Mouse (Mus musculus): ENCODE results near the gene Gpr39. TPM values are rescaled to one million over a fixed set of nuclear protein-coding genes. Genes with fewer than 3 reads are reported as not detected.

Gpr39 gene
- polyA plus RNA-seq, 1 experiment = 0.11 TPM

DNA sequence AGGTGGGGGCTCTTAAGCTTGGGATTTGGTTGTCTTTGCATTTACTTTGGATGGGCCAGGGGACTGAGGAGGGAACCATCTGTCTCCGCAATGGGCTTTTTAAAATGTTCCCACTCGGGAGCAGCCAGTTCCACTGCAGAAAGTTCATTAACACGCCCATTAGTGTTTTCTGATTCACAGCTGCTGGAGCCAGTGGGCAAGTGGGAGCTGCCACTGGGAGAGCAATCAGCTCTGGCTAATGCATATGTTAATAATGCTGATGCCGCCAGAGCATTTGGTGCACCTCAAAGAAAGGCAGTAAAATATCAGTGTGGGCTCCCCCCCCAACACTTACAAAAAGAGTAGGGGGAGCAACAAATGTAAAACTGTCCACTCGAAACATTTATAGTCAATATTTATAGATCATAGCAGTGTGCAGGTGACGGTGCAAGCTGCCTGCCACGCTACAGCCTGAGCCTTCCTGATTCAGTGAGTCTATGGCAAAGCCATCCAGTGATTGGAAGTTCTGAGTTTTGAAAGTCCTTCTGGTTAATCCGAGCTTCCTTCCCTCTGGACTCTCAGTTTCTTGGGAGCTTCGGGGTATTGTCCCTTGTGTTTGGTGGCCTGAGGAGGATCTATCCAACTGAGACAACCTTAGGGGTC lies 136.5 kb downstream of the Gpr39 start:
- no peaks in the 10 kb centered on the region; the same call in 1 of the 2 replicates for H3K27me3 ChIP-seq (ENCODE audit: control insufficient read depth, insufficient read depth, low read length)
- WGBS = 73% methylated on average over 9 of the region's 9 CpGs
- H3K4me3 ChIP-seq (replicated peaks; ENCODE audit: insufficient read depth, low read depth, low read length) = no peak overlapping the region
- no peak overlapping the region for H3K27ac ChIP-seq (ENCODE audit: insufficient read depth, low read length)
- no peak for DNase-seq
- TF ChIP-seq CTCF (IDR thresholded peaks at IDR 0.05; ENCODE audit: borderline replicate concordance, insufficient read depth, low read depth, low read length) (no peak), POLR2A (IDR thresholded peaks at IDR 0.05; ENCODE audit: borderline replicate concordance, insufficient read depth, low read length) (no peak)
- H3K4me1 ChIP-seq (ENCODE audit: control insufficient read depth, insufficient read depth, low read length) = no peaks in the 10 kb centered on the region

DNA sequence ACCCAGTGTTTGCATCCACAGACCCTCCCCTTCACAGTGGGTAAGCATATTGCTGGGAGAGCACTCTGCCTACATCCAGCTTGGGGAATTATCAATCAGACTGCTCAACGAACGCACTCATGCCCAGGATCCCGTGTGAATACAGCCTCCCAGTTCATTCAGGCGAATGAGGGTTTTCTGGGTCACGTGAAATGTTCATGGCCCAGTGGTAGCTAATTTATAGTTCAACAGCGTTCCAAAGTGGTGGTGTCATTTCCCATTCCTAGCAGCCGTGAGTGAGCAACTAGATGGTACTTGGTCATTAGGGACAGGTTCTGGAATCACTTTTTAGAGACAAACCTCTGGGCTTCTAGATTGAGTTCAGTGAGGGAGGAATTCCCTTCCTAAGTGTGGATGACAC lies 144.3 kb downstream of the Gpr39 start:
- WGBS = 65% methylated on average over 7 of the region's 7 CpGs
- TF ChIP-seq POLR2A (IDR thresholded peaks at IDR 0.05; ENCODE audit: borderline replicate concordance, insufficient read depth, low read length) (no peak), CTCF (IDR thresholded peaks at IDR 0.05; ENCODE audit: borderline replicate concordance, insufficient read depth, low read depth, low read length) (no peak)

DNA sequence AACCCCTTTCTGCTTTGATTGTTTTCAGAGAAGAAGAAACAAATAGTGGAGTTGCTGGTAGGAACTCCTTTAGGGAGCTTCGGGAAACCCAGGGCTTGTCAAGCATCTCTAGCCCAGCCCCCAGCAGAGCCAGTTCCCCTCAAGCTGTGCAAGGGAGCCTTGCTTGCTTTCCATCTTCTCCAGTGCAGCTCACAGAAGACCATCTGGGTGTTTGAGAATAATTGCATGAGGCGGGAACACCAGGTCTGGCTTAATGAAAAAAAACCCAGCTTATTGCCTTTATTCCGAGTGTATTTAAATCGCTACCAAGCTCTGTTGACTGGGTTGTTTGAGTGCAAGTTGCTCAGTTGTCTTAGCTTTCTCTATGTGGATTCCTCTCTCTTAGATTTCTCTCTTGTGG lies 146.8 kb downstream of the Gpr39 start:
- 88% methylated on average over 4 of the region's 4 CpGs for WGBS
- DNase-seq = no peak
- Histone ChIP-seq H3K27ac (ENCODE audit: insufficient read depth, low read length) (no peak overlapping the region), H3K27me3 (ENCODE audit: control insufficient read depth, insufficient read depth, low read length) (no peaks in the 10 kb centered on the region), H3K4me1 (ENCODE audit: control insufficient read depth, insufficient read depth, low read length) (no peaks in the 10 kb centered on the region), H3K4me3 (replicated peaks; ENCODE audit: insufficient read depth, low read depth, low read length) (no peak overlapping the region)
- TF ChIP-seq POLR2A (IDR thresholded peaks at IDR 0.05; ENCODE audit: borderline replicate concordance, insufficient read depth, low read length) (no peak), CTCF (IDR thresholded peaks at IDR 0.05; ENCODE audit: borderline replicate concordance, insufficient read depth, low read depth, low read length) (no peak)

More for the DNA sequence above, 144.3 kb downstream of the Gpr39 start:
- Histone ChIP-seq H3K27me3 (ENCODE audit: control insufficient read depth, insufficient read depth, low read length) (no peaks in the 10 kb centered on the region), H3K4me3 (replicated peaks; ENCODE audit: insufficient read depth, low read depth, low read length) (no peak overlapping the region), H3K4me1 (ENCODE audit: control insufficient read depth, insufficient read depth, low read length) (no peaks in the 10 kb centered on the region), H3K27ac (ENCODE audit: insufficient read depth, low read length) (no peak overlapping the region)
- no peak for DNase-seq

DNA sequence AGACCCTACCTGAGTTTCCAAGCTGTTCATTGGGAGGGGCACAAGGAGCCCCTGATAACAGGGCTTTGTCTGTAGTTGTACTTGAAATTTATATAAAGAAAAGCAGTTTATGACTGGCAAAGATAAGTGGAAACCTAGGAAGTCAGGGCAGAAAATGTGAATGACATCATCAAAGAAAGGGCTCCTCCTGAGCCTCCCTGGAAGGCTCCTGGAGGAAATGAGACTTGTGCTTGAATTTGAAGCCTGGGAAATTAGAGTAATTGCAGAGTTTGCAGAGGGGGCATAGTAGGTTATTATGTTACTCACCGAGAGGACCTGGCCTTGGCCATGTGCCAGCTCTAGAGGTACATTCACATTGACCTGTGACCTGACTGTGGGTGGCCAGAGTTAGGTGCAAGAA lies 160.7 kb downstream of the Gpr39 start:
- no peak overlapping the region for H3K4me3 ChIP-seq (replicated peaks; ENCODE audit: insufficient read depth, low read depth, low read length)
- no peak for DNase-seq
- no peak for TF ChIP-seq CTCF (IDR thresholded peaks at IDR 0.05; ENCODE audit: borderline replicate concordance, insufficient read depth, low read depth, low read length)
- TF ChIP-seq POLR2A (IDR thresholded peaks at IDR 0.05; ENCODE audit: borderline replicate concordance, insufficient read depth, low read length) = no peak
- H3K27ac ChIP-seq (ENCODE audit: insufficient read depth, low read length) = no peak overlapping the region
- H3K27me3 ChIP-seq (ENCODE audit: control insufficient read depth, insufficient read depth, low read length) = no peaks in the 10 kb centered on the region; the same call in 1 of the 2 replicates
- no peaks in the 10 kb centered on the region; the same call in 1 of the 2 replicates for H3K4me1 ChIP-seq (ENCODE audit: control insufficient read depth, insufficient read depth, low read length)
- WGBS = 58% methylated on average over 1 of the region's 1 CpGs

DNA sequence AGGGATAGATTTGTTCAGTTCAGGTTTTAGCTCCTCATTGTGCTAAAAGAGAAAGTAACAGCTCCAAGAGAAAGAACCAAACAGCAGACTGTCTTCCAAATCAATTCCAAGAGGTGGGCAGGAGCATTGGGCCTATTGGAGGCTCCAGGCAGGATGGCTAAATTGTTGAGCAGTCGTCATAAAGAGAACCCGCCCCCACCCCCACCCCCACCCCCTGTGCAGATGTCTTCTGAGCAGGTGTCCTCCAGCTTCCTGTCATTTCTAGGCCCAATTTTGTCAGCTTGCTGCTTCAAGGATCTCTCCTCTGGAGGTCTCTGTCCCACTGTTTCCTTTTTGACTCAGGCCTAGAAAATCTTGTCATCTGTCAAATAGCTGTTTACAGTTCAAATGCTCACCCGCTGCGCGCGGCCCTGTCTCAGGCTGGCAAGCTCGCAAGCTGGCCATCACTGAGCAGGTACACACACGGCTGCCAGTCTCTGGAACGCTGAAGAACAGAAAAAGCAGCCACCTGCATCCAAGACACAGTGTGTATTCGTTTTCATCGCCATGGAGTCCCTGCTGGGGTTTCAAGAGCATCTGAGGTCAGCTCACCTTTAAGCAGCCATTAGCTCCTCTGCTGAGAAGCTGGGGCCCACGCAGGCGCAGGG lies 163.1 kb downstream of the Gpr39 start:
- Histone ChIP-seq H3K4me1 (ENCODE audit: control insufficient read depth, insufficient read depth, low read length) (no peaks in the 10 kb centered on the region; the same call in 1 of the 2 replicates), H3K27ac (ENCODE audit: insufficient read depth, low read length) (no peak overlapping the region), H3K27me3 (ENCODE audit: control insufficient read depth, insufficient read depth, low read length) (no peaks in the 10 kb centered on the region; the same call in 1 of the 2 replicates), H3K4me3 (replicated peaks; ENCODE audit: insufficient read depth, low read depth, low read length) (no peak overlapping the region)
- DNase-seq = peak; percentile 66 to 78
- 9% methylated on average over 13 of the region's 13 CpGs for WGBS
- TF ChIP-seq POLR2A (IDR thresholded peaks at IDR 0.05; ENCODE audit: borderline replicate concordance, insufficient read depth, low read length) = no peak
- TF ChIP-seq CTCF (IDR thresholded peaks at IDR 0.05; ENCODE audit: borderline replicate concordance, insufficient read depth, low read depth, low read length) = no peak

DNA sequence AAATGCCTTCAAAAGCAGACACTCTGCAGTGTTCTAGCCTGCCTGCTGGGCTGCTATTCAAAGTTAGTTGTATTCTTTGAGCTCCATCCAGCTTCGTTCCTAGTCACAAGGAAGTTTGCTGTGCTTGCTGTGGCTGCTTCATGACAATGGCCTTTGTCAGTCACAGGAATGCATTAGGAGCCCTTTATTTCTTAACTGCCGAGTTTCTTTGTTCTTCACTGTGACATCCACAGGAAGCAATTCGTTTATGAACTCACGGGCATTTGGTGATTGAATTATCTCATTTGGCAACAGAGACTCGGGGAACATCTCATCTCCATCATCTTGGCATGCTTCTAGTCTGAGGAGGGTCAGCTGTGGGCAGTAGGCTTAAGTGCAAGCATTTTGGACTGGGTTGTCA lies 177.9 kb downstream of the Gpr39 start:
- H3K4me1 ChIP-seq (ENCODE audit: control insufficient read depth, insufficient read depth, low read length) = no peaks in the 10 kb centered on the region
- no peaks in the 10 kb centered on the region for H3K27me3 ChIP-seq (ENCODE audit: control insufficient read depth, insufficient read depth, low read length)
- WGBS = 14% methylated on average over 5 of the region's 5 CpGs
- H3K27ac ChIP-seq (ENCODE audit: insufficient read depth, low read length) = no peak overlapping the region
- DNase-seq = no peak
- no peak overlapping the region for H3K4me3 ChIP-seq (replicated peaks; ENCODE audit: insufficient read depth, low read depth, low read length)
- TF ChIP-seq POLR2A (IDR thresholded peaks at IDR 0.05; ENCODE audit: borderline replicate concordance, insufficient read depth, low read length) = no peak
- TF ChIP-seq CTCF (IDR thresholded peaks at IDR 0.05; ENCODE audit: borderline replicate concordance, insufficient read depth, low read depth, low read length) = no peak

DNA sequence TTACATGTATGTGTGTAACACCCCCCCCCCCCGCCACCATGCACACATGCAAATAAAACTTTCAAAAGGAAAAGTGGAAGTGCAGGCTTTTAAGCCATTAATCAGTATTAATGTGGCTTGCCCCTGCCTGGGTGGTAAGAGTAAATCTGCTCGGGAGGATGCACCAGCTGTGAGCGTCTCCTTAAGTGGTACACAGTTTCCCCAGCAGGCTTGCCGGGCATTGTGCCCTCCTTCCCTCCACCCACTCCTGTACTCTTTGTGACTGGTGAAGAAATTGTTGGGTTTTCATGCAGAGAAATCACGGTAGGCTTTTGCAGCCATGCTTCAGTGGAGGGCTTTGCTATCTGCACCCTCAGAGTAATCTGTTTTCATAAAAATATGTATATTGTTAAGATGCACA lies 181.8 kb downstream of the Gpr39 start:
- no peak overlapping the region for H3K27ac ChIP-seq (ENCODE audit: insufficient read depth, low read length)
- DNase-seq = no peak
- WGBS = 58% methylated on average over 5 of the region's 5 CpGs
- H3K27me3 ChIP-seq (ENCODE audit: control insufficient read depth, insufficient read depth, low read length) = no peaks in the 10 kb centered on the region
- H3K4me1 ChIP-seq (ENCODE audit: control insufficient read depth, insufficient read depth, low read length) = no peaks in the 10 kb centered on the region
- no peak for TF ChIP-seq CTCF (IDR thresholded peaks at IDR 0.05; ENCODE audit: borderline replicate concordance, insufficient read depth, low read depth, low read length)
- no peak overlapping the region for H3K4me3 ChIP-seq (replicated peaks; ENCODE audit: insufficient read depth, low read depth, low read length)

DNA sequence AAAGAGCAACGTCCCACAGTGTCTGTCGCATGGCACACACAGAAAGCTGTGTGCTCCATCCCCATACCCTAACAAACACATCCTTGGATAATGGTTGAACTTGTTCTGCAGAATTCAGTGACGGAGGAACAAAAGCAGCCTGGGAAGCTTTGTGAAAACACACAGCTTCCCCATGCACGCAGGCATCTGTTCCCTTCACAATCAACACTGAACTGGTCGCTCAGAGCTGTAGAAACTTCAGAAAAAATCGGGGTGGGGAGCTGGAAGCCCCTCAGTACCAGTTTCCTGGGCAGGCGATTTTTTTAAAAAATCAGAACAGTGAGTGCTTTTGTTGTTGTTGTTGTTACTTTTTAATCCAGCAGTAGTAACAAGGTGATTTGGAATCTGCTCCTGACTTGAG lies 193.3 kb downstream of the Gpr39 start:
- Histone ChIP-seq H3K4me1 (ENCODE audit: control insufficient read depth, insufficient read depth, low read length) (no peaks in the 10 kb centered on the region), H3K27me3 (ENCODE audit: control insufficient read depth, insufficient read depth, low read length) (no peaks in the 10 kb centered on the region), H3K4me3 (replicated peaks; ENCODE audit: insufficient read depth, low read depth, low read length) (no peak overlapping the region), H3K27ac (ENCODE audit: insufficient read depth, low read length) (no peak overlapping the region)
- TF ChIP-seq CTCF (IDR thresholded peaks at IDR 0.05; ENCODE audit: borderline replicate concordance, insufficient read depth, low read depth, low read length) = no peak
- TF ChIP-seq POLR2A (IDR thresholded peaks at IDR 0.05; ENCODE audit: borderline replicate concordance, insufficient read depth, low read length) = no peak
- no peak for DNase-seq
- WGBS = 35% methylated on average over 7 of the region's 7 CpGs
